Mouse (Mus musculus): Measurements from ENCODE around the gene Fgfr3. TPM values are rescaled to one million over a fixed set of nuclear protein-coding genes. Genes with fewer than 3 reads are reported as not detected.

Fgfr3 gene
- total RNA-seq, 1 experiment, result 3.9 TPM

GRCm38 (mm10) chr5:33709037-33709436, 12.4 kb upstream of the Fgfr3 start:
- peaks cover 0 to 12% of the 10 kb centered on the region in 2 experiments; a peak in 2 of 4 replicates for H3K4me1 ChIP-seq (ENCODE audit: control insufficient read depth in 2 of 2, insufficient read depth in 2 of 2, low read length in 2 of 2, poor library complexity in 1 of 2)

DNA sequence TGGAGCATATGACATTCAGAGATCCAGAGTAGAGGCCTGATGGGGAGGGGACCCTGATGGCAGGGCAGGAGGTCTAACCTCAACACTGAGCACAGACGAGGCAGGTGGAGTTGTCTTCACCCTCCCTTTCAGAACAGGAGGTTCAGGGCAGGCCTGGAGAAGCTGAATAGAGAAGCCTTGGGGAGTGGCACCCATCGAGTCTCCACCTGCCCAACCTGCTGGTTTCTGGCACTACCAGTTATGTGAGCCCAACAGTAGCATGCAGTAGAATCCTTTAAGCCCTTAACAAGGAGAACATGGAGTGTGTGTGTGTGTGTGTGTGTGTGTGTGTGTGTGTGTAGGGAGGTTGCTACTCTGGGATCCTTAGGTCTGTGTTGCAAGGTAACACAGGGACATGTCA, 8.9 kb upstream of the Fgfr3 start:
- Histone ChIP-seq H3K36me3 (ENCODE audit: control insufficient read depth, insufficient read depth, low read length, poor library complexity, severe bottlenecking) (no peaks in the 10 kb centered on the region), H3K9me3 (ENCODE audit: control insufficient read depth, insufficient read depth, low read depth, low read length) (no peaks in the 10 kb centered on the region), H3K4me1 (ENCODE audit: control insufficient read depth in 2 of 2, insufficient read depth in 2 of 2, low read length in 2 of 2, poor library complexity in 1 of 2) (no peaks in the 10 kb centered on the region), H3K9ac (ENCODE audit: insufficient read depth, low read depth, low read length, poor library complexity, severe bottlenecking) (no peak overlapping the region), H3K4me3 (ENCODE audit: insufficient read depth in 1 of 2, low read depth in 1 of 2, low read length in 2 of 2, poor library complexity in 1 of 2, severe bottlenecking in 1 of 2) (no peak overlapping the region), H3K27ac (ENCODE audit: insufficient read depth, low read depth, low read length, poor library complexity, severe bottlenecking) (no peak overlapping the region)
- in situ Hi-C loops (cut with MboI; ENCODE audit: low sequenced_read_pairs in 2 of 2, unreplicated experiment in 2 of 2), result loop anchor here in 1 of 2 experiments (25.0 kb wide), 1 partner anchor 1675 kb away; the partner anchor contains the start of gene Hmx1
- no peak for DNase-seq (ENCODE audit: low read depth, low spot score)
- TF ChIP-seq ZNF384 (IDR thresholded peaks at IDR 0.05; ENCODE audit: low read depth, low read length) (no peak), HCFC1 (IDR thresholded peaks at IDR 0.05; ENCODE audit: borderline replicate concordance, insufficient read depth, low read length) (no peak), ZC3H11A (IDR thresholded peaks at IDR 0.05; ENCODE audit: borderline replicate concordance, low read depth, low read length) (no peak), CHD2 (IDR thresholded peaks at IDR 0.05; ENCODE audit: low read depth, low read length) (no peak), MAFK (IDR thresholded peaks at IDR 0.05; ENCODE audit: insufficient read depth, low read depth, low read length) (no peak)

More at GRCm38 (mm10) chr5:33709037-33709436, 12.4 kb upstream of the Fgfr3 start:
- Histone ChIP-seq H3K27ac (ENCODE audit: insufficient read depth, low read depth, low read length, poor library complexity, severe bottlenecking) (no peak overlapping the region), H3K4me3 (ENCODE audit: insufficient read depth in 1 of 2, low read depth in 1 of 2, low read length in 2 of 2, poor library complexity in 1 of 2, severe bottlenecking in 1 of 2) (no peak overlapping the region), H3K9me3 (ENCODE audit: control insufficient read depth, insufficient read depth, low read depth, low read length) (no peaks in the 10 kb centered on the region), H3K9ac (ENCODE audit: insufficient read depth, low read depth, low read length, poor library complexity, severe bottlenecking) (no peak overlapping the region), H3K36me3 (ENCODE audit: control insufficient read depth, insufficient read depth, low read length, poor library complexity, severe bottlenecking) (no peaks in the 10 kb centered on the region)
- in situ Hi-C loops (cut with MboI; ENCODE audit: low sequenced_read_pairs in 2 of 2, unreplicated experiment in 2 of 2), result loop anchor here in 1 of 2 experiments (25.0 kb wide), 1 partner anchor 1678 kb away; the partner anchor contains the start of gene Hmx1
- DNase-seq (ENCODE audit: low read depth, low spot score), result no peak
- TF ChIP-seq CHD2 (IDR thresholded peaks at IDR 0.05; ENCODE audit: low read depth, low read length) (no peak), ZNF384 (IDR thresholded peaks at IDR 0.05; ENCODE audit: low read depth, low read length) (no peak), MAFK (IDR thresholded peaks at IDR 0.05; ENCODE audit: insufficient read depth, low read depth, low read length) (no peak), HCFC1 (IDR thresholded peaks at IDR 0.05; ENCODE audit: borderline replicate concordance, insufficient read depth, low read length) (no peak), ZC3H11A (IDR thresholded peaks at IDR 0.05; ENCODE audit: borderline replicate concordance, low read depth, low read length) (no peak)

DNA sequence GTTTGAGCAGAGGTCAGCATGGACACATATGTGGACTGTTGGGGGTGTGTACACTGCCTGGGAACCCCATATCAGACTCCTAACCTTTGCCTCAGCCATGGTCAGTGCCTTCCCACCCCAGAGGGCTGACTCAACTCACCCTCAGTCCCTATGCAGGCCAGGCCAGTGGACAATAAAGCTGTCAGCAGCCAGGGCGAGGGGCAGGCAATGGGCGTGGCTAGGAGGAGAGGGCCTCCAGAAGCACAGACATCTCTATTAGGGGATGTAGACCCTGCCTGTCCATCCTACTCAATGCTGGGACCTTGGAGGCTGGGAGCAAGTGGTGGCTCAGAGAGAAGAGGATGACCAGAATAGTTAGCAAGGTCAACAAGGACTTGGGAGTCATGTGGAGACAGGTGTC, 6.3 kb upstream of the Fgfr3 start:
- in situ Hi-C loops (cut with MboI; ENCODE audit: low sequenced_read_pairs in 2 of 2, unreplicated experiment in 2 of 2), result loop anchor here in 1 of 2 experiments (25.0 kb wide), 1 partner anchor 1672 kb away; the partner anchor contains the start of gene Hmx1
- DNase-seq (ENCODE audit: low read depth, low spot score), result no peak
- Histone ChIP-seq H3K4me1 (ENCODE audit: control insufficient read depth in 2 of 2, insufficient read depth in 2 of 2, low read length in 2 of 2, poor library complexity in 1 of 2) (no peaks in the 10 kb centered on the region), H3K36me3 (ENCODE audit: control insufficient read depth, insufficient read depth, low read length, poor library complexity, severe bottlenecking) (no peaks in the 10 kb centered on the region), H3K9me3 (ENCODE audit: control insufficient read depth, insufficient read depth, low read depth, low read length) (no peaks in the 10 kb centered on the region), H3K9ac (ENCODE audit: insufficient read depth, low read depth, low read length, poor library complexity, severe bottlenecking) (no peak overlapping the region), H3K4me3 (ENCODE audit: insufficient read depth in 1 of 2, low read depth in 1 of 2, low read length in 2 of 2, poor library complexity in 1 of 2, severe bottlenecking in 1 of 2) (no peak overlapping the region), H3K27ac (ENCODE audit: insufficient read depth, low read depth, low read length, poor library complexity, severe bottlenecking) (no peak overlapping the region)
- TF ChIP-seq ZC3H11A (IDR thresholded peaks at IDR 0.05; ENCODE audit: borderline replicate concordance, low read depth, low read length) (no peak), HCFC1 (IDR thresholded peaks at IDR 0.05; ENCODE audit: borderline replicate concordance, insufficient read depth, low read length) (no peak), ZNF384 (IDR thresholded peaks at IDR 0.05; ENCODE audit: low read depth, low read length) (no peak), CHD2 (IDR thresholded peaks at IDR 0.05; ENCODE audit: low read depth, low read length) (no peak), MAFK (IDR thresholded peaks at IDR 0.05; ENCODE audit: insufficient read depth, low read depth, low read length) (no peak)

GRCm38 (mm10) chr5:33716467-33716866, 5.0 kb upstream of the Fgfr3 start:
- Histone ChIP-seq H3K4me3 (ENCODE audit: insufficient read depth in 1 of 2, low read depth in 1 of 2, low read length in 2 of 2, poor library complexity in 1 of 2, severe bottlenecking in 1 of 2) (no peak overlapping the region), H3K9ac (ENCODE audit: insufficient read depth, low read depth, low read length, poor library complexity, severe bottlenecking) (no peak overlapping the region), H3K9me3 (ENCODE audit: control insufficient read depth, insufficient read depth, low read depth, low read length) (no peaks in the 10 kb centered on the region), H3K27ac (ENCODE audit: insufficient read depth, low read depth, low read length, poor library complexity, severe bottlenecking) (no peak overlapping the region), H3K36me3 (ENCODE audit: control insufficient read depth, insufficient read depth, low read length, poor library complexity, severe bottlenecking) (no peaks in the 10 kb centered on the region), H3K4me1 (ENCODE audit: control insufficient read depth in 2 of 2, insufficient read depth in 2 of 2, low read length in 2 of 2, poor library complexity in 1 of 2) (peaks cover 0 to 2% of the 10 kb centered on the region in 2 experiments; a peak in 1 of 4 replicates)
- TF ChIP-seq ZNF384 (IDR thresholded peaks at IDR 0.05; ENCODE audit: low read depth, low read length), result no peak
- no peak for TF ChIP-seq MAFK (IDR thresholded peaks at IDR 0.05; ENCODE audit: insufficient read depth, low read depth, low read length)
- no peak for TF ChIP-seq HCFC1 (IDR thresholded peaks at IDR 0.05; ENCODE audit: borderline replicate concordance, insufficient read depth, low read length)
- TF ChIP-seq CHD2 (IDR thresholded peaks at IDR 0.05; ENCODE audit: low read depth, low read length), result no peak
- TF ChIP-seq ZC3H11A (IDR thresholded peaks at IDR 0.05; ENCODE audit: borderline replicate concordance, low read depth, low read length), result no peak
- in situ Hi-C loops (cut with MboI; ENCODE audit: low sequenced_read_pairs in 2 of 2, unreplicated experiment in 2 of 2), result loop anchor here in 1 of 2 experiments (25.0 kb wide), 1 partner anchor 1671 kb away; the partner anchor contains the start of gene Hmx1
- DNase-seq (ENCODE audit: low read depth, low spot score), result no peak
